Mouse (Mus musculus) forebrain, embryonic 12.5 days (tissue): ENCODE results near the gene Phactr1. TPM values are rescaled to one million over a fixed set of nuclear protein-coding genes. Genes with fewer than 3 reads are reported as not detected.

ENCODE experiments used
- ATAC-seq: fragments of 200-750 bp; cut with Nextera tagmentation; 2 replicates; pipeline ENCODE4 v1.8.0; 2017; ENCODE audit warnings: moderate TSS enrichment; ENCODE audit not compliant: low FRiP score
- H3K27ac ChIP-seq: fragments of 300-500 bp; sonication (generic); 2 replicates; pipeline ENCODE4 v1.5.1; 2016; ENCODE audit warnings: mild to moderate bottlenecking
- H3K27me3 ChIP-seq: fragments of 300-500 bp; sonication (generic); 2 replicates; pipeline ENCODE4 v1.6.1; 2016; ENCODE audit warnings: mild to moderate bottlenecking
- H3K36me3 ChIP-seq: fragments of 300-500 bp; sonication (generic); replicated peaks from 2 replicates; pipeline ENCODE4 v1.6.1; 2016; ENCODE audit warnings: mild to moderate bottlenecking
- H3K4me1 ChIP-seq: fragments of 300-500 bp; sonication (generic); 2 replicates; pipeline ENCODE4 v1.6.1; 2016
- H3K4me2 ChIP-seq: fragments of 300-500 bp; sonication (generic); 2 replicates; pipeline ENCODE4 v1.6.1; 2016; ENCODE audit warnings: mild to moderate bottlenecking, moderate library complexity
- H3K4me3 ChIP-seq: fragments of 300-500 bp; sonication (generic); replicated peaks from 2 replicates; pipeline ENCODE4 v1.5.1; 2016; ENCODE audit warnings: mild to moderate bottlenecking
- H3K9ac ChIP-seq: fragments of 300-500 bp; sonication (generic); 2 replicates; pipeline ENCODE4 v1.6.1; 2016; ENCODE audit warnings: mild to moderate bottlenecking
- H3K9me3 ChIP-seq: fragments of 300-500 bp; sonication (generic); 2 replicates; pipeline ENCODE4 v1.6.1; 2016
- WGBS: fragments of 180-500 bp; shearing (Covaris S2); methylation state at CpG from one replicate; pipeline ENCODE4 v1.1.7; 2016; 5-methylcytosine and 5-hydroxymethylcytosine counted together
- polyA plus RNA-seq: library from polyadenylated mRNA; unstranded; fragments of >200 nt; fragmentation: Nextera tagmentation; extraction: Ambion mirVana; gene quantifications from 2 replicates; pipeline ENCODE4 v1.2.1, GENCODE M21; 2016

Phactr1 gene
- polyA plus RNA-seq, 1 experiment from 2014 or later, result 17.4 TPM

GRCm38 (mm10) chr13:42711510-42711909 is 31.1 kb downstream of the Phactr1 start:
- H3K4me1 ChIP-seq, result peaks cover 17% of the 10 kb centered on the region
- no peaks in the 10 kb centered on the region for H3K9me3 ChIP-seq
- WGBS, result 34% methylated on average over 2 of the region's 2 CpGs
- H3K36me3 ChIP-seq, result no peaks in the 10 kb centered on the region
- H3K4me2 ChIP-seq, result no peak overlapping the region
- peaks cover 27% of the 10 kb centered on the region for H3K27me3 ChIP-seq
- no peak overlapping the region for H3K4me3 ChIP-seq
- H3K27ac ChIP-seq, result no peak overlapping the region
- no peak overlapping the region for H3K9ac ChIP-seq
- no peak for ATAC-seq

GRCm38 (mm10) chr13:42719401-42719800 is 39.0 kb downstream of the Phactr1 start:
- Histone ChIP-seq H3K27ac (no peak overlapping the region), H3K9ac (no peak overlapping the region)
- WGBS, result 36% methylated on average over 9 of the region's 9 CpGs

DNA sequence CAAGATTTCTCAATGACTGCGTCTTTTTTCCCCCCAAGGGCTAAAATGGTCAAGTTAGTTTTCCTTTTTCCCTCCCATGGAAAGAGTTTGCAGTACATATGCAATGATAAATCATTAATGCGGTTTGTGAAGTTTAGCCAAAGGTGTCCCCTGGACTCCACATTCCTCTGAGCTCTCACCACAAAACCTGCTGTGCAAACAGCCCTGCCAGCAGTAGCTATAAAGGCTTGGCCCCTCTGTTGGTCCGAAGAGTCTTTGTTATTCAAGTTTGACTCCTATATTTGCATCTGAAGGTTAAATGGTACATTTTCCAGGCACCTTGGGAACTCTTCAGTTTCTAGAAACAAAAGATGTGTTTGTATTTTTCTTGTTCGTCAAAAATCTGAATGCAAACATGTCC is 39.7 kb downstream of the Phactr1 start:
- Histone ChIP-seq H3K4me3 (no peak overlapping the region), H3K9me3 (no peaks in the 10 kb centered on the region), H3K27ac (no peak overlapping the region), H3K36me3 (no peaks in the 10 kb centered on the region), H3K4me2 (no peak overlapping the region), H3K27me3 (no peaks in the 10 kb centered on the region), H3K4me1 (peaks cover 9% of the 10 kb centered on the region), H3K9ac (no peak overlapping the region)
- no peak for ATAC-seq
- WGBS, result 53% methylated on average over 4 of the region's 4 CpGs

More at GRCm38 (mm10) chr13:42719401-42719800, 39.0 kb downstream of the Phactr1 start:
- Histone ChIP-seq H3K4me2 (no peak overlapping the region), H3K9me3 (no peaks in the 10 kb centered on the region), H3K36me3 (no peaks in the 10 kb centered on the region), H3K4me3 (no peak overlapping the region), H3K27me3 (no peaks in the 10 kb centered on the region), H3K4me1 (peaks cover 9% of the 10 kb centered on the region)
- ATAC-seq, result no peak

DNA sequence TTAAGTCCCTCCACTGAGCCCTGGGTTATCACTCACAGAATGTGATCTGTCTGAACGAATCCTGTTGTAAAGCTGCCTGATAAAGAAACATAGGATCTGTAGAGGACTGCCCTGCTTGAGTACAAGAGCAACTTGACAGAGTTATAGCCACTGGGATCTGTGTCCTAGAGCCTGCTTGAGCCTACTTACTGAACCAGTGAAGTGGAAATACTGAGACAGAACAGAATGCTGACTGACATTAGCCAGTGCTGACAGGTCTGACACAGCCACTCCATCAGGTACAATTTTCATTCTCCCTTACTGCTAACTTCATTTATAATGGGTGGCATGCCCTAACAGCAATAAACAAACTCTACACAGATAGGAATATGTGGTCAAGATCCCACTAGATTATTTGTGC is 40.2 kb downstream of the Phactr1 start:
- Histone ChIP-seq H3K4me2 (no peak overlapping the region), H3K9ac (no peak overlapping the region), H3K36me3 (no peaks in the 10 kb centered on the region), H3K9me3 (no peaks in the 10 kb centered on the region), H3K27me3 (no peaks in the 10 kb centered on the region), H3K27ac (no peak overlapping the region), H3K4me1 (peaks cover 9% of the 10 kb centered on the region), H3K4me3 (no peak overlapping the region)
- no peak for ATAC-seq
- 28% methylated on average over 1 of the region's 1 CpGs for WGBS

GRCm38 (mm10) chr13:42724011-42724410 is 43.6 kb downstream of the Phactr1 start:
- H3K9ac ChIP-seq, result no peak overlapping the region
- H3K4me3 ChIP-seq, result no peak overlapping the region
- H3K27me3 ChIP-seq, result no peaks in the 10 kb centered on the region
- no peak for ATAC-seq
- no peak overlapping the region for H3K27ac ChIP-seq
- no peaks in the 10 kb centered on the region for H3K9me3 ChIP-seq
- H3K4me2 ChIP-seq, result no peak overlapping the region
- 88% methylated on average over 3 of the region's 3 CpGs for WGBS
- peaks cover 5% of the 10 kb centered on the region for H3K4me1 ChIP-seq
- no peaks in the 10 kb centered on the region for H3K36me3 ChIP-seq

- Histone ChIP-seq H3K27ac (no peak overlapping the region), H3K4me2 (no peak overlapping the region), H3K9me3 (no peaks in the 10 kb centered on the region), H3K36me3 (no peaks in the 10 kb centered on the region), H3K4me1 (no peaks in the 10 kb centered on the region), H3K27me3 (no peaks in the 10 kb centered on the region), H3K4me3 (no peak overlapping the region), H3K9ac (no peak overlapping the region)
- no peak for ATAC-seq
- 66% methylated on average over 7 of the region's 7 CpGs for WGBS
Observed at GRCm38 (mm10) chr13:42725709-42726231, 45.3 kb downstream of the Phactr1 start.

DNA sequence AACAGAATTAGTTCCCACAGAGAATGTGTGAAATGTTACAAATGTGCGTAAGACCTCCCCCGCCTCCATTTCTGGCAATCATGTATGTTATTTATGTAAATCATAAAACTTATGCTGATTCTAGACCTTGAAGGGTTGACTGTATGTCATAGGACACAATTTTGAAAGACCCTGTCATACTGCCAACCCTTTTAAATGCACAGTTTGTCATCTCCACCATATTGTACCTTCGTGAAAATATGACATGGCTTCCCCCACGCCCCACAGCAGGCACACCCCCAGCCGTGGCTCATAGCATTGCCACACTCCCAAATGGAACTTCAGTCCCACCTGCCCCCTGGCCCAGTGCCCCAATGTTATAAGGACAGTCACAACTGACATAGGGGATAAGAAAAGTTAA is 57.1 kb downstream of the Phactr1 start:
- no peaks in the 10 kb centered on the region for H3K9me3 ChIP-seq
- no peaks in the 10 kb centered on the region for H3K27me3 ChIP-seq
- H3K9ac ChIP-seq, result no peak overlapping the region
- 91% methylated on average over 5 of the region's 5 CpGs for WGBS
- no peak overlapping the region for H3K4me3 ChIP-seq
- no peaks in the 10 kb centered on the region for H3K4me1 ChIP-seq
- H3K4me2 ChIP-seq, result no peak overlapping the region
- no peaks in the 10 kb centered on the region for H3K36me3 ChIP-seq
- no peak for ATAC-seq
- no peak overlapping the region for H3K27ac ChIP-seq

GRCm38 (mm10) chr13:42738152-42738551 is 57.7 kb downstream of the Phactr1 start:
- WGBS, result 83% methylated on average over 5 of the region's 5 CpGs

GRCm38 (mm10) chr13:42742226-42742625 is 61.8 kb downstream of the Phactr1 start:
- Histone ChIP-seq H3K4me3 (no peak overlapping the region), H3K4me2 (no peak overlapping the region), H3K27me3 (no peaks in the 10 kb centered on the region), H3K9me3 (no peaks in the 10 kb centered on the region), H3K27ac (no peak overlapping the region), H3K36me3 (no peaks in the 10 kb centered on the region), H3K9ac (no peak overlapping the region), H3K4me1 (peaks cover 2% of the 10 kb centered on the region; the same call in 1 of the 2 replicates)
- no peak for ATAC-seq

More at GRCm38 (mm10) chr13:42738152-42738551, 57.7 kb downstream of the Phactr1 start:
- Histone ChIP-seq H3K36me3 (no peaks in the 10 kb centered on the region), H3K9ac (no peak overlapping the region), H3K9me3 (no peaks in the 10 kb centered on the region), H3K27ac (no peak overlapping the region), H3K27me3 (no peaks in the 10 kb centered on the region), H3K4me1 (no peaks in the 10 kb centered on the region), H3K4me2 (no peak overlapping the region), H3K4me3 (no peak overlapping the region)
- ATAC-seq, result no peak

GRCm38 (mm10) chr13:42744467-42744866 is 64.0 kb downstream of the Phactr1 start:
- Histone ChIP-seq H3K4me2 (no peak overlapping the region), H3K27ac (no peak overlapping the region), H3K9ac (no peak overlapping the region), H3K27me3 (no peaks in the 10 kb centered on the region), H3K9me3 (no peaks in the 10 kb centered on the region), H3K36me3 (no peaks in the 10 kb centered on the region), H3K4me3 (no peak overlapping the region), H3K4me1 (peaks cover 2% of the 10 kb centered on the region; the same call in 1 of the 2 replicates)
- 79% methylated on average over 5 of the region's 5 CpGs for WGBS
- no peak for ATAC-seq

GRCm38 (mm10) chr13:42757654-42758400 is 77.4 kb downstream of the Phactr1 start:
- no peak overlapping the region for H3K4me3 ChIP-seq
- H3K36me3 ChIP-seq, result no peaks in the 10 kb centered on the region
- no peaks in the 10 kb centered on the region for H3K27me3 ChIP-seq
- 31% methylated on average over 11 of the region's 11 CpGs for WGBS
- H3K4me1 ChIP-seq, result peaks cover 20% of the 10 kb centered on the region
- ATAC-seq, result no peak
- no peaks in the 10 kb centered on the region for H3K9me3 ChIP-seq
- no peak overlapping the region for H3K4me2 ChIP-seq
- 0 out of 2 replicates have a peak overlapping the region, but pooled peaks have one; percentile 46 for H3K27ac ChIP-seq
- H3K9ac ChIP-seq, result no peak overlapping the region

DNA sequence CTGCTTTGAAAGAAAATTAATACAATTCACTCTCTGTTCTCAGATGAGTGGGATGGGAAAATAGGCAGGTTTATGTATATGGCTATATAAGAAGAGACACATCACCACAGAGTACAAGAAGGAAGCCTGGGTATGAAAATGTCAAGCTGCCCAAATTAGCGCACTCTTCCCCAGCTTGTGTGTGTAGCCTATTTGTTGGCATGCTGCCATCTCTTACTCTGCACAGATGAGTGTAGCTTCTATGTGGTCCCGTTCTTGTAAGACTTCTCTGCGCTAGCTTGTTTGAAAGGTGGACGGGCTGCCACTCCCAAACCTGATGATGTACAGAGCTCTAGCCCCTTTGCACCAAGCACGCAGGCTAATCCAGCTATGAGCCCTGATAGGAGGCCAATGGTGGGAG is 78.7 kb downstream of the Phactr1 start:
- no peak for ATAC-seq
- H3K4me1 ChIP-seq, result peaks cover 20% of the 10 kb centered on the region
- H3K36me3 ChIP-seq, result no peaks in the 10 kb centered on the region
- H3K27me3 ChIP-seq, result no peaks in the 10 kb centered on the region
- no peak overlapping the region for H3K4me3 ChIP-seq
- H3K27ac ChIP-seq, result no peak overlapping the region
- H3K9ac ChIP-seq, result no peak overlapping the region
- H3K9me3 ChIP-seq, result no peaks in the 10 kb centered on the region
- WGBS, result 74% methylated on average over 5 of the region's 5 CpGs
- H3K4me2 ChIP-seq, result no peak overlapping the region
